Mouse (Mus musculus) Muller cell, postnatal 12 days (primary cell): ENCODE measurements around the gene Zbtb20.

ENCODE experiments used
- DNase-seq: peaks from one replicate; pipeline ENCODE4 v3.0.0-alpha.2; 2015; ENCODE audit errors: inconsistent ontology term

Zbtb20 gene

DNA sequence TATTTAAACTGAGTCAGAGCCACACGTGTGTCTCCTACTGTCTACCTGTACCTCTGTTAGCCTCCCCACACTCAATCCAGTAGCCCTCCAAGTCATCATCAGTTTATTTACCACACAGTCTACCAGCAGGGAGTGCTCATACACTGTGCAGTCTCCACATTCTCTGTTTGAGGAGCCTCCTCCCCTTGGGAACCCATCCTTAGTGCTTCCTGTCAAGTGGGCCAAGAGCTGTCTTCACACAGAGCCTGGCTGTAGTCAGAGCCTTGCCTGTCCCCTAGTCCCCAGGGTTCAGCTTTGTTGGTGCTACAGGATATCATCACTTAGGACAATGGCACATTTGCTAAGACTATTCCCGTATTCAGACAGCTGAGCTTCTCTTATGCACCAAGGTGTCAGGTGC is 519.1 kb downstream of the Zbtb20 start:
- DNase-seq: no peak

DNA sequence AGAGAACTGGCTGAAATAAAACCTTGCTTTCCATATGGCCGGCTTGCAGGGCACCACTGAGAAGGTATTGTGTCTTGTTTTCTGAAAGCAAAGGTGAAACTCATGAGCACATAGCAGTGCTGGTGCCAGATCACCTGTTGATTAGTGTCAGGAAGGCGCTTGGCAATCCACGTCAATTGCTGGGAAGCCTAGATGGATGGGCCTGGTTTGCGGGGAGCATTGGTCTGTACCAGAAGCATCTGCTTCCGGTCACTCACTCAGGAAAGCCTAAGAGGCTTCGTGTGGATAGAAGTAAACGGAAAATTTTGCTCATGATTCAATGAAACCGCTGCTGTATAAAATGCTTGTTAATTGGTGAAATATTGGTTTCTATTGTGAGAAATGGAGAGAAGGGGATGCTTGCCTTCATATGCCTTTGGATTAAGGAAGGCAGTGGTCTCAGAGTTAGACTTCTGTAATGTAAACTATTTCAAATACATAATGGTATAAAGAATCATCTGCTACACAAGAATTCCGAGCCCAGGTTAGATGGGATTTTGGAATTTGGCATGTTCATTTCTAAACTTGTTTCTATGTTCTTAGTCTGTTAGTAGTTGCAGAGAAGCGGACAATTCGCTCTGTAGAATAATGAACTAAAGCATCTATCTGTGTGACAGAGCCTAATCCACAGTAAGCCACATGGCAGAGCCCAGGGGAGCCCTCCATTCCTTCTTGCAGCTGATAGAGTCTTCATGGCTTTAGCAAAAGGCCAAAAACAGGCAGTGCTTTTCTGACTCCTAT is 521.4 kb downstream of the Zbtb20 start:
- no peak for DNase-seq

DNA sequence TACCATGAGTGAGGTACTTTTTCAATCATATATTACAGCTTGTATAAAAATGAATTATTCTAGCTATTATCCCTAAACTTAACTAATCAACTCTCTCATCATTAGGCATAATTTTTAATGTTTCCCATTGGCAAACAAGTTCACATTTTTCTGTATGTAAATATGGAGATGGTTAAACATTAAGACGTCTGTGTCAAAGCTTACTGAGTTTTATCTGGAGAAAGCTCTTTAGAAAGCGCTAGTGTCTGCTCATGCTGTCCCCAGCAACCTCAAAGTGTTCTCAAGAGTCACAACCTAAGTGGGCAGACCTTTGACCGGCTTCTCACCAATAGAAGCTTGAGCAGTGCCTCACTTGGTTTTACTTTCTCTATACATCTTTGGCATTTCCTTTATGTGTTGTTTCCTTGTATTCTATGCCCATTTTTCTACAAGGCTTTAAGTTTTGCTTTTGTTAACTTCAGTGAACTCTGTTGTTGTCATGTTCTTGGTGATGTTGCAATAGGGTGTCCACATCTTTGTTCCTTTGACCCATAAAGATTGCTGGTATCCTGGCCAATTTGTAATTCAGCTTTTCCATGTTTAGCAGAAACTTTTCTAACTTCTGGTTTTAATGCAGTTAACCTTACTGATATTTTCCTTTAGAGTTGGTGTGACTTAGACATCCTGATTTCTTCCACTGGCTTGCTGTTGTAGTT is 522.1 kb downstream of the Zbtb20 start:
- no peak for DNase-seq

DNA sequence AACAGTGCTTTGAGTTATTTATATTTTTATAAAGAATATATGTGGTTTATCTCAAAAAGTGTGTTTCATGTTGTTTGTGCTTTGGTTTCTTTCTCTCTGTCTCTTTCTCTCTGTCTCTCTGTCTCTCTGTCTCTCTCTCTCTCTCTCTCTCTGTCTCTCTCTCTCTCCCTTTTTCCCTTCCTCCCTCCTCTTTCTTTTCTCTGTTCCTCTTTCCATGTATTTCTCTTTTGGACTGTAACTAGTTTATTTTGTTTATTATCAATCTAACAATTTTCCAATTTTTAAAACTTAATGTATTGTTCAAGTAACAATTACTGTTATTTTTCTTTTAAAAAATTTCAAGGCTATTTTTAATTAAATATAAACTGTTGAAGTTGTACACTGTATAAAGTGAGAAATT is 523.7 kb downstream of the Zbtb20 start:
- DNase-seq: no peak

DNA sequence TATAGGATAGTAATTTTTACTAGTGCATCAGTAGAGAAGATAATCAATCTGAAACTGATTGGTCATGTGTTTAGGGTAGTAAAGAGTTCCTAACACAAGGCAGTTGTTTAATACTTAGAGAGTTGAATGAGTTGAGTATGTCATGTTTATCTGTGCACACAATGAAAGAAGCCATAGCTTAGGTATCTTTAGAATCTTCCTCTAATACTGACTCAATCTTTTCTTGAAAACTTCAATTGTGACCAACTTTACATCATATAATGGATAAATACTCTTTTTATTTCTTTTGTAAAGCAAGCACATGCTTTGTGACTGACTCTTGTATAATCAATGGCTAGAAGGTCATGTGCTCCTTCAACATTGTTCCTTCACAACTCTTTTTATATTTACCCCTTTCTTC is 524.4 kb downstream of the Zbtb20 start:
- DNase-seq: no peak

DNA sequence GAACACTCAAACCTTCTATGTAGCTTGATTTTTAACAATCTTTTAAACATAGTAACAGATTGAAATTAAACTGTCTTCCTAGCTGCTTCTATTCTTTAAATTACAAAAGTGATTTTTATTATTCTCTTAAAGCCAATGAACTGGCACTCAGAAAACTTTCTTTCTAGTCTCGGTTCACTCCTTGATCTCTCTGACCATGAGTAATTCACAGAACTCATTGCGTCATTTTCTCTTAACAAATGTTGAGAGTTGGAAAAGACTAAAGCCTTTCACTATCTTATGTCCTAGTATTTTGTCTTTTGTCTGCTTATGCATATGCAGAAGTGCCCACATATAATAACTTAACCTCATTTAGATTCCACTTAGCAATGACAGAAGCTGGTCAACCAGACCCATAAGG is 525.3 kb downstream of the Zbtb20 start:
- no peak for DNase-seq

DNA sequence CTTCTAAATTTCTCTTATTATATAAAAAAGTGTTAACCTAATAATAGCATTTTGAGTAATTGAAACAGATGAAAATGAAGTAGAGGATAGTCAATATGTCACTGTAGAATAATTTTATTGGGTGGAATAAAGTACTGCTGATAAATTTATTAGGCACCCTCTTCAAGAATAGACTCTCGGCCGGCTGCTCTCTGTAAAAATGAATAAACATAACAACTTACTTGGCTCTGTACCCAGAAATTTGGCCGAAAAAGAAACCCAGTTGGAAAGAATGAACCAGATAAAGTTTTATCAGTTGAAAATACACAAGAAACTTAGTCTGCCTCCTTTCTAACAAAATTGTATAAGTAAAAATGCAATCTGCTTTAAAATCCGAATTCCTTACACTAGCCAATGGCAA is 527.2 kb downstream of the Zbtb20 start:
- no peak for DNase-seq

DNA sequence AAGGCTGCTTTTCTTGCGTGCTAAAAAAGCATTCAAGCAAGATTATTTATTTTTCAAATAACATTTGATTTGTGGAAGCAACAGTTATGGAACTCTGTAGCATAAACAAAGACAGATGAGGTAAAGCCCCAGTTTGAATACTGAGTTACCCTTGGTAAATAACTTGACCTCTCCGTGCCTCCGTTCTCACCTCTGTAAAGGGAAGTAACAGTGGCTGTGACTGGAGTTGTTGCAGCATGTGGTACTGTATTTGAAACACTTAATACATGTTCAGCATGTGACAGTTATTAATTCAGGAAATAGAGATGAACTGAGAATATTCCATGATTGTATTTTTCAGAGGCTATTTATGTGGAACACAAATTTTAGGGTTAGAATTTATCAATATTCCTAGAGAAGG is 529.4 kb downstream of the Zbtb20 start:
- no peak for DNase-seq

DNA sequence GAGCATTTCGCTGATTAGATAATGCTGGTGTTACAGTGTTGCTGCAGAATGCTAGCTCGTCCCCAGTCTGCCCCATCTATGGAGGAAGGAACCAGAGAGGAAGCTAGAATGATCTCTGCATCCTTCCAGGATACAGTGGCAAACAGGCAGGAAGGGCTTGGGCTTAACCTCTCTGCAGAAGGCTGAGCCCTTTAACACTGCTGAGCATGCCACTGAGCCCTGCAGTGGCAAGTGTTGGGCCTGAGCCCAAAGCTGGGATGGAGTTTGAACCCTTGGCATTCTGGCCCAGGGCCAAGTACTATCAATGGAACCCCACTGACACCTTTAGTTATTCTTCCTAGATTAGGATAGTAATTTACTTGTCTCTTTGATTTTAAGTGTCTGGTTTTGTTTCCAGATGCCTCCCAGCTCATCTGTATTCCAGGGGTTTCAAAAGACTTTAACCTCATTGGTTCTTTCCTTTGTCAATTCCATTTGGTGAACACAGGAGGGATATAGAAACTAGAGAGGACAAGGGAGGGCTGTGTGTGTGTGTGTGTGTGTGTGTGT is 532.0 kb downstream of the Zbtb20 start:
- no peak for DNase-seq

DNA sequence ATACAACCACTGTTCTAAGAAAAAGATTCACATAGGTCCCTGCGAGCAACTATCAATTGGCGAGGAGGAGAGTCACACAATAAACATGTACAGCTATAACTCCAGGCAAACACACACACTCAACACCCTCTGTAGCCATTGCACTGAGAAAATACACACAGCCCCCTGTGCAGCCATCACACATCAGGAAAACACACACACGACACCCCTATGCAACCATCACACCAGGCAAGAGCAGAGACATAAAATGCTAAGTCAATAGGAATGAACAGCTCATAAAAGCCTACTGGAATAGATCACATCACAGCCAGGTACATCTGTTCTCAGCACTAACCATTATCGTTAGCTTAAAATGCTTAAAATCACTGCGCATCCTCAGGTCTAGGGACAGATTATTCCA is 532.9 kb downstream of the Zbtb20 start:
- no peak for DNase-seq

DNA sequence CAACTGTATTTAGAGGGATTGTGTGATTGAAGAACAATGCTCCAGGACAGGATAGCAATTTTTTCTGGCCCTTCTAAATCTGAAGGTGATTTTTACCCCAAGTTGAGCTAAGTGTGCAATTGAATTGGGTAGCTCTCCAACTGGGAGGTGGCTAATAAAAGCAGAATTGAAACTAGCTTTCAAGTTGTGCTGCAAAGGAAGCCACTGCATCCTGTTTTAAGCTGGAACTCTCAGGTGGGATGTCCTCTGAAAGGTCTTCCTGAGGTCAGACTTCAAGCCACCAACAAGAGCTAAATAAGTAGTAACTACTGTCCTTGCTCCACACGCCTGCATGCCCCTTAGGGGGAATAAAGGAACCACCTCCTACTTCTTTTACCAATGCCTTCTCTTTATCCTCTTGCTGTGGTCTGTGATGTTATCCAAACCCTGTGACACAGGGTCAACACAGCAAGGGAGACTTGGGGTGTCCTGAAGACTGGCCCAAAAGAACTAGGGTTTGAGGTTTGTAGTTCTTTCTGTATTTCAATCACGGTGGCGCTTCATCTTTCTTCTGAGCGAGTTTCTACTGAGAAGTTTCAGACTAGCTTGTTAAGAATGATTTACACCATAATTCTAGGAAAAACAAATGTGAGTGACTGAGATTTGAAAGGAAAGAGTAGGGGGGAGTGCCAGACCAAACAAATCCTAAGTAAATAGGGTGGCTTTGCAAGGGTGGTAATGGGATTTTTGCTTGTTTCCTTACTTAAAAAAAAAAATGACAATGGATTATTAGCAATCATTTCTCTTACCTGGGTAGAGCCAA is 533.6 kb downstream of the Zbtb20 start:
- no peak for DNase-seq

DNA sequence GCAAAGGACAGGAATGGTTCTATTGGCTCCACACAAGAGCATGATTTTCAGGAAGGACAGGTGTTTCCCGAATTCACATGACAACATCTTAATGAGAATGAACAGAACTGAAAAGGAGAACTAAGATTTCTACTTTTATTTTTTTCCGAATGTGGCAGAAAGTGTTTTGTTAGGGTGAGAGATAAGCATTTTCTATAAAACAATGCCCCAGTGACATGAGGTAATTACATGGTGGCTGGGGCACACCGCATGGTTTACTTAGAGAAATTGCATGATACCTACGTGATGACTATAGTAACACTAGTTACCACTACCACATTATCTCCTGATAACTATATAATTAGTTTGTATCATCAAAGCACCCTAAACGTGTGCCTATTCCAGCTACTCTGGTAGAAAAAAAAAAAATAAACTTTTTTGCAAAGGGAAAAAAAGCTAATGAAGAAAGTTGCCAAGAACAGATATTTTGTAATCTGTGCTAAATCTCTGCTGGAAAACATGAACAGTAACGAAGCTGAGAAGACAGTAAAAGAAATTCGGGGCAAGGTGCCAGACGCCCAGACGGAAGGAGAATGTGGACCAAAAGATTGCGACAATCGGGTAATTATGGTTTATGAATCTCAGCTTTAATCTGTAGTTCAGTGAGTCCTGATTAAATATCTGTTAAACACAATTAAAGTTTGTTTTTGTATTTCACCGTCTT is 534.4 kb downstream of the Zbtb20 start:
- DNase-seq: peak; percentile 64

DNA sequence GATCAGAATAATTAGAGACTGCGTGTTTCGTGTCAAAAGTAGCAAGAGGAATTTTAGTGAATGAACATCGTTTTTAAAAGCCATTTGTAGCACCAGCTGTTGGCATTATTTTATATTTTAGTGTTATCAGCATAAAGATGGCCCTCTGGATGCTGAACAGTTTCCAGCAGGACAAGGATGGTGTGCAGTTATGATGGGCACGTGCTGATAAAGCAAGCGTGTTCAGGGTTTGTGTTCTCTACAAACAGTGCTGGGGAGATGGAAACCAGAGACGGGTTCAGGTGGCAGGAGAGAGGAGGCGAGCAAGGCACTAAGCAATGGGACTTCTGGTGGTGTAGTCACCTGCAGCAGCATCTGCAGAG is 534.9 kb downstream of the Zbtb20 start:
- DNase-seq: no peak

DNA sequence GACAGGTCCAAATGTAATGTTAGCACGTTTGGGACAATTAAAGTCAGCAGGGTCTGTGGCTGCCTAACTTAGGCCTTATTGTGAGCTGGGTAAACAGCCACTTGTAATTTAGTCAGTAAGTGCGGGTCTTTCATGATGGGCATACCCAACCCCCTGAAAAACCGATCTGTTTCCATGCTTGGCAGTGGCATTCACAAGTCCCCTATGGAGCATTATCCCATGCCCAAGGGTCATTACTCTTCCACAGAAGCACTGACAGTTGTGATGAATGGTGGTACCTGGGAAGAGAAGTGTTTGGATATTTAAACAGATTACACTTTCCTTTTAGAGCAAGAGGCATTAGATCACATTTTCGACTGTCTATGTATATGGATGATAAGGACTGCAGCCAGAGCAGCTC is 540.2 kb downstream of the Zbtb20 start:
- DNase-seq: no peak

DNA sequence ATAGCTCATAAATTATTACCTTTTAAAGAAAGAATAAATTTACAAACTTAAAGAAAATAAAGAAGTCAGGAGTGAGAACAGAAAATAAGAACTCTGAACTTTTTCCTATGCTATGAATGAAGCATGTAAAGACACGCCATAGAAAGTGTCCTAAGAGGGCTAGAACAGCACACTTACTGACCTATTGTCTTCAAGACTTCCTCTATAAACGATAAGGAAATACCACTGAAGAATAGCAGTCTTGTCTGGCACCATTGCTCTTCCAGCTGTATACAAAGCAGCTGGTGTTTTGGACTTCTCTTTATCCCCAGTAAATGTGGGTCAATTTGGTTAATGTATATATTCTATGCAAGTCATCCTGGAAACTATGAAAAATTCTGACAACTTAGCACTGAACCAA is 544.2 kb downstream of the Zbtb20 start:
- no peak for DNase-seq

DNA sequence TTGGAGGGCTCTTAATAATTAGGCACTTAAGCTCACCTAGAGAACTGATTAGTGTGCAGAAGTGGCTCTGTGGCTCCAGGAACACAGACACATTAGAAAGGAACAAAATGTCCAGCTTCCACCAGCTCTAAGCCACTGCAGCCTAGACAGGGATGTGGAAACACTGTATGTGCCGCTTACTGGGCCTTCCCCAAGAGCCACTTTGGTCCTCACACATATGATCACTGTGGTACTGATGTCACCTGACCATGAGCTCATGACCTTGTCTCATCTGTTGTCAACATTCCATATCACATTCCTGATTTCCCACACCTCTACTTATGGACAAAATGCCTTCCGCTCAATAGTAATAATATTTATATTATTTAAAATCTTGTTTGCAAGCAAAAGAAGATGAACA is 553.3 kb downstream of the Zbtb20 start:
- DNase-seq: no peak

DNA sequence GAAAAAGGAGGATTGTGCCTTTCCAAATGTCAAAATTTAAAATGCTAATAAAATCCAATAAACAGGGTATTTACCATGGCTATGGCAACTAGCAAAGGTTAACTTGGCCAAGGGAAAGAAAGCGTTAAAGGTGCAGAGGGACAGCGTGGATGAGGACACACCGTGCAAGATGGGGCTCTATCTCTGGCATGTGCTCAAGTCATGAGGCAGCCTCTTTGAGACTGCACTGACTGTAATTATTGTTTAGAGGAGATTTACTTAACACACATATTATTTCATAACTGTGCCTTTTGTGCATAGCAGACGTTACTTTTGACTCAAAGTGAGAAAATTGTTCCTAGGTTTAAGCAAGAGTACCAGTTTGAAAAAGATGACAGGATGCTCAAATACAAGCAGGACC is 554.3 kb downstream of the Zbtb20 start:
- DNase-seq: no peak

DNA sequence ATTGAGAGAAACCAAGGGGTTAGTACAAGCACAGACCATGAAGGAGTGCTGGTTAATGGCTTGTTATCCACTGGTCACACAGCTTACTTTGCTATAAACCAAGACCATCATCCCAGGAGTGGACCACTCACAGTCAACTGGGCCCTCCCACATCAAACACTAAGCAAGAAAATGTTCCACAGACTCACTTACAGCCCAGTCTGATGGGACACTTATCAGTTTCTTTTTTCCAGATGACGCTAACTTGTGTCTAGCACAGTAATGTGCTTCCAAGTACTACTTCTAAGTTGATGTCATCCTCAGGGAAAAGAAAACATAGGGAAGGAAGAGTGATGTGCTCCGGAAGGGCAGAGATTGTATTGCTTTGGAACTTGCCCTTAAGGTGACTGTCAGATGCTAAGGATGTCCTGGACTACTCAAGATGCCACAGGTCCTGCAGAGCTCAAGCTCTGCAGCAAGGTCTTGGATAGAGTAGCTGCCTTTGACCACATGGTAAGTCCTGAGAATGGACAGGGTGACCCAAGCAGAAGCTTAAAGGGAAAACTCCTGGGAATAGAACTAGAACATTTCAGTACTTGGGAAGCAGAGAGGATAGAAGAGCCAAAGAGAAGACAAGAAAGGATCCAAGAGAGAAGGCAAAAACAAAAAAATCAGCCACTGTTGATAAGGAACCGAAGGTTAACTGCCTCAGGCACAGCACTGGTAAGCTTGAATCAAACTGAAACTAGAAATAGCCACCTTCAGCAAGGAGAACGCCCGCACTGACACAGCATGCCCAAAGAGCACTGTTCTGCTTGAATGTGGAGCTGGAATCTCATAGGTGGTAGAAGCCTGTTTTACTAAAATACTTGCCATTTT is 556.1 kb downstream of the Zbtb20 start:
- no peak for DNase-seq

DNA sequence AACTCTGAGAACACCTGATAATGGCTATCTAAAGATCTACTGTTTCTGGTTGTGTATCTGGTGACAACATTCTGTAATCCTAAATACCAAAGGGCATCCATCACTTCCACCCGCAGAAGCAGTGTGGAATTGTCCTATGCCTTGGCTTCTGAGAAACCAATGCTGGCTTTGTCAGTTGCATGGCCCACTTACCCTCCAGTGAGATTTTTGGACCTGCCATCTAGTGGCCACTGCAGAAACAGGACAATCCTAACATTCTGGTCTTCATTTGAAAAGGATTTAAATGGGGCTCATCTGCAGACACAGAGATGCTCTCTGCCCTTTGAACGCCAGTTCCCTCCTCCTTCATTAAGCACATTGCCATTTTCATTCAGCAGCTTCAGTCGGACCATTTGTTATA is 559.3 kb downstream of the Zbtb20 start:
- DNase-seq: no peak

DNA sequence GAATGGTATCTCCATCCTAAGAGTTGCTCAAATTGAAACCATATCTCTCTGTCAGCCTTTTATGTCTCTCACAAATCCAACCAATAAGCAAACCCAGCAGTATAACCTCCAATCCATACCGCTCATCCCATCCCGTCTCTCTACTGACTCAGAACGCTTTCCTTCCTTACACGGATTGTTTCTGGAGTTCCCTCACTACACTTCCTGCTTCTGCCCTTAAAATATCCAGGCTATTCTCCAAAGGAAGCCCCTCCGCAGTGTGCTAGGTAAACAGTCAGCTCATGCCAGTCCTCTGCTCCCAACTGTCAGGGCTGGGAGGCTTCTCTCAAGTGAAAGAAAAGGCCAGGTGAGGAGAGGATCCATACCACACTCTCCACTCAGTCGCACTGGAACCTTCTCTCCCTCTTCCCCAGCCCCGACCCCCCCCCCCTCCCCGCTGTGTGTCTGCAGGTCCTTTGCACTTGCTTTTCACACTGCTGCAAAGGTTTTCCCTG is 563.2 kb downstream of the Zbtb20 start:
- DNase-seq: no peak

DNA sequence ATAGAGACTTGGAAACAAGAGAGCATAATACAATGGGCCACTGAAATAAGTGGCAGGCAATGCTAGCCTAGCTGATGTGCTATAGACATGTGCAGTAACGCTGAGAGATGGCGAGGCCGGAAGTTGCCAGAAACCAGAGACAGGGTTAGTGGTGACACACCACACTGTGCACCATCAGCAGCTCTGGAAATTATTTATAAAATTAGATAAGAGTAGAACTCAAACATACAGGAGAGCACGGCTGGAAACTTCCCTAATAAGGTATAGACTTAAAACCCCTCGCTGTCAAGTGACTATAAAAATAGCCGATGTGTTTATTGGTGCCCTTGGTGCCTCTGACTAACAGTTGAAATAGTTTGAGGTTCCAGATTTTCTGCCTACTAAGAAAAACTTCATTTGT is 565.7 kb downstream of the Zbtb20 start:
- DNase-seq: no peak
